Comparison of ENCODE assay signal across 20 mouse cellular contexts in genomic region chr7:48895475-48895874, GRCm38 (mm10). TPM values are rescaled to one million over a fixed set of nuclear protein-coding genes. Genes with fewer than 3 reads are reported as not detected.
A peak's percentile ranks its signal among the peaks of the same experiment; 100 is the strongest.
DNase-seq lines count a peak whose midpoint lies in the region; ATAC-seq lines count a peak whose summit lies in the region.
"Had no signal": no experiment of that assay in that cellular context is flagged by ENCODE, and none has a peak within 500 bp of the region (broad histone marks: within the 10 kb centered on the region; RNA-seq: fewer than 3 reads in every experiment).

No protein-coding gene starts in this region.

- H3K27ac ChIP-seq in heart, embryonic 10.5 days = peak overlapping the region; percentile 87
- H3K27ac ChIP-seq in heart, embryonic 14.5 days (replicated peaks in 1 of 2; ENCODE audit: control insufficient read depth in 1 of 2, insufficient read depth in 1 of 2, low read depth in 2 of 2, low read length in 2 of 2) = peak overlapping the region; percentile 69
- peak overlapping the region; percentile 56 for H3K27ac ChIP-seq in hindbrain, embryonic 10.5 days
- H3K27ac ChIP-seq in hindbrain, embryonic 11.5 days (ENCODE audit: low read depth, low read length) = no peak overlapping the region
- H3K27ac ChIP-seq: embryonic facial prominence, embryonic 13.5 days; forebrain, embryonic 12.5 days; hindbrain, embryonic 12.5 days had no signal

- no peak overlapping the region for H3K4me3 ChIP-seq in heart, embryonic 10.5 days
- H3K4me3 ChIP-seq in heart, embryonic 14.5 days (ENCODE audit: control insufficient read depth in 1 of 2, insufficient read depth in 1 of 2, low read depth in 1 of 2, low read length in 2 of 2) = no peak overlapping the region
- H3K4me3 ChIP-seq in hindbrain, embryonic 10.5 days = no peak overlapping the region
- no peak overlapping the region for H3K4me3 ChIP-seq in hindbrain, embryonic 11.5 days (ENCODE audit: low read depth, low read length)
- H3K4me3 ChIP-seq: embryonic facial prominence, embryonic 13.5 days; forebrain, embryonic 12.5 days; hindbrain, embryonic 12.5 days had no signal

- peak overlapping the region; percentile 46; the same call in 1 of the 2 replicates for H3K9ac ChIP-seq in heart, embryonic 14.5 days (ENCODE audit: low read length)
- H3K9ac ChIP-seq in hindbrain, embryonic 11.5 days (ENCODE audit: low read depth, low read length) = no peak overlapping the region
- H3K9ac ChIP-seq: embryonic facial prominence, embryonic 13.5 days; forebrain, embryonic 12.5 days; hindbrain, embryonic 12.5 days had no signal

- intact Hi-C loops in heart, postnatal 25 days (cut with DNase I) = no loop called here
- intact Hi-C loops in heart, postnatal 36 days (cut with DNase I) = loop anchor here (2.0 kb wide), 1 partner anchor 171 kb away; no protein-coding TSS in a partner anchor

- H3K36me3 ChIP-seq in heart, embryonic 10.5 days = no peaks in the 10 kb centered on the region
- H3K36me3 ChIP-seq in heart, embryonic 14.5 days (ENCODE audit: control insufficient read depth, insufficient read depth, low read length) = no peaks in the 10 kb centered on the region
- H3K36me3 ChIP-seq in hindbrain, embryonic 10.5 days = no peaks in the 10 kb centered on the region
- H3K36me3 ChIP-seq in hindbrain, embryonic 11.5 days (ENCODE audit: control insufficient read depth, insufficient read depth, low read length) = no peaks in the 10 kb centered on the region
- H3K36me3 ChIP-seq: embryonic facial prominence, embryonic 13.5 days; forebrain, embryonic 12.5 days; hindbrain, embryonic 12.5 days had no signal

- peaks cover 71% of the 10 kb centered on the region for H3K4me1 ChIP-seq in heart, embryonic 10.5 days
- H3K4me1 ChIP-seq in heart, embryonic 14.5 days (ENCODE audit: control insufficient read depth in 2 of 2, insufficient read depth in 2 of 2, low read length in 2 of 2) = peaks cover 36 to 58% of the 10 kb centered on the region in 2 experiments
- peaks cover 64% of the 10 kb centered on the region for H3K4me1 ChIP-seq in hindbrain, embryonic 10.5 days (replicated peaks)
- peaks cover 21% of the 10 kb centered on the region for H3K4me1 ChIP-seq in hindbrain, embryonic 11.5 days (replicated peaks; ENCODE audit: control insufficient read depth, insufficient read depth, low read length)

- no peaks in the 10 kb centered on the region for H3K9me3 ChIP-seq in heart, embryonic 10.5 days
- H3K9me3 ChIP-seq in heart, embryonic 14.5 days (ENCODE audit: control insufficient read depth, low read length) = no peaks in the 10 kb centered on the region
- H3K9me3 ChIP-seq in hindbrain, embryonic 10.5 days = no peaks in the 10 kb centered on the region
- H3K9me3 ChIP-seq in hindbrain, embryonic 11.5 days (ENCODE audit: control insufficient read depth, low read length) = no peaks in the 10 kb centered on the region
- H3K9me3 ChIP-seq: embryonic facial prominence, embryonic 13.5 days; forebrain, embryonic 12.5 days; hindbrain, embryonic 12.5 days had no signal

- no peak for ATAC-seq in heart, embryonic 14.5 days (ENCODE audit: insufficient number of reproducible peaks, insufficient read depth, low FRiP score, low read depth)
- ATAC-seq in hindbrain, embryonic 11.5 days (ENCODE audit: low FRiP score) = no peak
- ATAC-seq: forebrain, embryonic 16.5 days; hindbrain, embryonic 16.5 days; inflammation-experienced regulatory T-cells, adult 6 months; intestine, postnatal 0 days had no signal

- WGBS in heart, embryonic 10.5 days = 46% methylated on average over 4 of the region's 4 CpGs
- 59% methylated on average over 4 of the region's 4 CpGs for WGBS in heart, embryonic 14.5 days
- 86% methylated on average over 4 of the region's 4 CpGs for WGBS in hindbrain, embryonic 10.5 days
- 85% methylated on average over 4 of the region's 4 CpGs for WGBS in hindbrain, embryonic 11.5 days

- DNase-seq in heart, embryonic 10.5 days (ENCODE audit: low spot score) = no peak
- DNase-seq in heart, postnatal 25 days (ENCODE audit: low spot score) = no peak
- no peak for DNase-seq in heart, postnatal 36 days
- DNase-seq in hindbrain, embryonic 10.5 days (ENCODE audit: low spot score) = no peak
- no peak for DNase-seq in hindbrain, embryonic 11.5 days (ENCODE audit: low spot score)
- DNase-seq: adrenal gland, adult 2 months; adrenal gland, postnatal 25 days; cerebellum, adult 18-20 months; cerebellum, postnatal 25 days; gastrocnemius, postnatal 10 days; kidney, adult 8-10 months had no signal

- H3K4me2 ChIP-seq in heart, embryonic 14.5 days (ENCODE audit: low read length) = peak overlapping the region; percentile 21
- H3K4me2 ChIP-seq in hindbrain, embryonic 11.5 days (replicated peaks; ENCODE audit: low read depth, low read length) = no peak overlapping the region
- H3K4me2 ChIP-seq: embryonic facial prominence, embryonic 13.5 days; forebrain, embryonic 12.5 days; hindbrain, embryonic 12.5 days had no signal

- no peaks in the 10 kb centered on the region for H3K27me3 ChIP-seq in heart, embryonic 10.5 days (ENCODE audit: insufficient read depth, poor library complexity, severe bottlenecking)
- H3K27me3 ChIP-seq in heart, embryonic 14.5 days (ENCODE audit: control insufficient read depth, insufficient read depth, low read length) = no peaks in the 10 kb centered on the region
- H3K27me3 ChIP-seq in hindbrain, embryonic 10.5 days (ENCODE audit: insufficient read depth, poor library complexity, severe bottlenecking) = peaks cover 55% of the 10 kb centered on the region
- peaks cover 3% of the 10 kb centered on the region; the same call in 1 of the 2 replicates for H3K27me3 ChIP-seq in hindbrain, embryonic 11.5 days (ENCODE audit: control insufficient read depth, insufficient read depth, low read length)

RNA-seq across cellular contexts. Expression of gene Nav2, which starts 13.0 kb away (rescaled TPM):
- 23.3 and 27.7 TPM in 2 replicates for polyA plus RNA-seq in heart, embryonic 10.5 days (2016; fragmentation: Nextera tagmentation; extraction: Ambion mirVana)
- 10 to 100 TPM; 53.0 to 60.1 TPM for total RNA-seq in heart, postnatal 25 days (2021)
- polyA plus RNA-seq in heart, embryonic 14.5 days (2014; fragmentation: Nextera tagmentation; extraction: Ambion mirVana) = 34.9 and 37.7 TPM in 2 replicates
- 10 to 100 TPM; 42.4 to 52.9 TPM for total RNA-seq in heart, postnatal 36 days (2021)
- 19.1 and 25.6 TPM in 2 replicates for polyA plus RNA-seq in hindbrain, embryonic 10.5 days (2016; fragmentation: Nextera tagmentation; extraction: Ambion mirVana)
- polyA plus RNA-seq in hindbrain, embryonic 11.5 days (2014; fragmentation: Nextera tagmentation; extraction: Ambion mirVana) = 22.6 and 36.1 TPM in 2 replicates

RNA-seq across cellular contexts. Expression of gene E2f8, which starts 14.1 kb away (rescaled TPM):
- 21.9 and 25.4 TPM in 2 replicates for polyA plus RNA-seq in heart, embryonic 10.5 days (2016; fragmentation: Nextera tagmentation; extraction: Ambion mirVana)
- total RNA-seq in heart, postnatal 25 days (2021) = under 1 TPM; 0.75 to 0.87 TPM
- polyA plus RNA-seq in heart, embryonic 14.5 days (2014; fragmentation: Nextera tagmentation; extraction: Ambion mirVana) = 16.6 and 16.9 TPM in 2 replicates
- under 1 TPM; 0.68 to 0.92 TPM for total RNA-seq in heart, postnatal 36 days (2021)
- polyA plus RNA-seq in hindbrain, embryonic 10.5 days (2016; fragmentation: Nextera tagmentation; extraction: Ambion mirVana) = 15.7 and 17.4 TPM in 2 replicates
- polyA plus RNA-seq in hindbrain, embryonic 11.5 days (2014; fragmentation: Nextera tagmentation; extraction: Ambion mirVana) = 12.9 and 17.1 TPM in 2 replicates

RNA-seq across cellular contexts. Expression of gene Csrp3, which starts 47.6 kb away (rescaled TPM):
- polyA plus RNA-seq in heart, embryonic 10.5 days (2016; fragmentation: Nextera tagmentation; extraction: Ambion mirVana) = 905 and 1,263 TPM in 2 replicates
- 1,000 to 10,000 TPM; 2,113 to 2,237 TPM for total RNA-seq in heart, postnatal 25 days (2021)
- polyA plus RNA-seq in heart, embryonic 14.5 days (2014; fragmentation: Nextera tagmentation; extraction: Ambion mirVana) = 1,942 and 2,129 TPM in 2 replicates
- total RNA-seq in heart, postnatal 36 days (2021) = 1,000 to 10,000 TPM; 2,107 to 2,284 TPM
- polyA plus RNA-seq in hindbrain, embryonic 10.5 days (2016; fragmentation: Nextera tagmentation; extraction: Ambion mirVana) = 0.44 TPM in 1 of 2 replicates, not detected in the other
- 0.70 TPM in 1 of 2 replicates, not detected in the other for polyA plus RNA-seq in hindbrain, embryonic 11.5 days (2014; fragmentation: Nextera tagmentation; extraction: Ambion mirVana)
- total RNA-seq: adrenal gland, adult 2 months; adrenal gland, postnatal 25 days had no signal
- polyA plus RNA-seq: adrenal gland, adult 2 months; forebrain, embryonic 16.5 days; frontal cortex, adult 2 months; inflammation-experienced regulatory T-cells, adult 6 months had no signal

Comparison
In these comparisons a context has a peak if more than half of its experiments do, and no peak if none do; other contexts are left out.
1. RNA of gene Csrp3, which starts 47.6 kb away (polyA plus RNA-seq): 1,942 to 2,129 TPM in heart, embryonic 14.5 days and 905 to 1,263 TPM in heart, embryonic 10.5 days; 0.44 TPM in hindbrain, embryonic 10.5 days and 0.70 TPM in hindbrain, embryonic 11.5 days; every median in the first group is over 100 times any median in the second.